Mouse (Mus musculus): ENCODE data around the gene Appl1.
"Not testable (repeated sequence)": the region's sequence is repeated elsewhere in the genome, so short reads cannot be mapped to it uniquely, and the experiment has no call there.

DNA sequence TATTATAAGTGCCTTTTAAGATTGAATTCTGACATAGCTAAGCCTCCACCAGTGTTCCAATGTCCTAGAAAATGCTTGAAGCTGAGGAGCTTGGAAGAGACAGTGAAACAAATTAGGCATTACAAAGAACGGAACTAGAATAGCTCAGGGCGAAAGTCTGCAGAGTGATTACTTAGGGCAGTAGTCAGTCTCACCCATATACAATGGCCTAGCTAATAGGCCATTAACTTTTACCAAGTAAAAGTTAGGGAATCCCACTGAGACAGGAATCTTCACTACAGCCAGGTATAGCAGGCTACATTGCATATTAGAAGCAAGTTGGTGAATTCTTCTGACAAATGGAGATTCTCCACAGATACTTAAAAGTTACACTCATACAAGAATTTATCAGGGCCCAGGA is 14.9 kb downstream of the Appl1 start:
- TF ChIP-seq POLR2AphosphoS2 (IDR thresholded peaks at IDR 0.05; ENCODE audit: insufficient read length, low read depth); POLR2A (IDR thresholded peaks at IDR 0.05; ENCODE audit: insufficient read length, low read depth); MAX (IDR thresholded peaks at IDR 0.05; ENCODE audit: low read depth): not testable (repeated sequence)

Measured in myocyte (in vitro differentiated cells).